Mouse (Mus musculus): ENCODE measurements around the gene Ky.

DNA sequence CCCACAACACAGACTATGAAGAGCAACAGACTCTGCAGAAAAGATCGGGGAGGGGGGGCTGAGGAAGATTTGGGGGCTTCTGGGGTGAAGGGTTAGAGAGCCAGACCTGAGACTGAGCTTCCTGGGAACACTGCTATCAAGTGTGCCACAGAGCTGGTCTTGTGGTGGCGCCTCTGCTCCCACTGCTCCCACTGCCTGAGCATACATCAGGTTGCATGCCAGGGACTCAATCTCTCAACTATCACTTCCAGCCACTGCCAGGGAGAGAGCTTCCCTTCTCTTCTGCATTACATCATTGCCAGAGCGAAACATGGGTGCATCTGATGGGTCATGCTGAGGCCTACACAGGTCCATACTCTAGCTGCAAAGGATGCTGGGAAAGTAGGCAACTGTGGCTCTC lies 2.8 kb downstream of the Ky start:
- TF ChIP-seq POLR2A (IDR thresholded peaks at IDR 0.05; ENCODE audit: low read depth, low read length), result no peak
- no peak for TF ChIP-seq CTCF (IDR thresholded peaks at IDR 0.05; ENCODE audit: extremely low read depth, insufficient read length, insufficient replicate concordance, low read depth, low read length)

Data from small intestine, adult 2 months (tissue).